Mouse (Mus musculus) heart, postnatal 0 days (tissue): ENCODE measurements around the gene Kdm2b.

Experiments used
- CTCF ChIP-seq: IDR thresholded peaks from 2 replicates; pipeline ENCODE4 v1.5.1; 2016; ENCODE audit warnings: antibody characterized with exemption, control low read depth, low read depth
- EP300 ChIP-seq: IDR thresholded peaks from 2 replicates; pipeline ENCODE4 v1.6.1; 2016; ENCODE audit warnings: antibody characterized with exemption, low read depth

GRCm38 (mm10) chr5:122888612-122889214, 100.9 kb downstream of the Kdm2b start:
- TF ChIP-seq EP300: no peak
- no peak for TF ChIP-seq CTCF
